Mouse (Mus musculus) MN1 (cell line): ENCODE measurements around the gene Itga9.

Source experiments
- DNase-seq: peaks from one replicate; pipeline ENCODE4 v3.0.0-alpha.2; 2016; ENCODE audit warnings: low spot score

Gene Itga9

GRCm38 (mm10) chr9:118730172-118730571 is 123.7 kb downstream of the Itga9 start:
- no peak for DNase-seq

- DNase-seq, result no peak
These were observed 124.4 kb downstream of the Itga9 start for GRCm38 (mm10) chr9:118730871-118731390.

- no peak for DNase-seq
These were observed 125.2 kb downstream of the Itga9 start for GRCm38 (mm10) chr9:118731650-118732049.

DNA sequence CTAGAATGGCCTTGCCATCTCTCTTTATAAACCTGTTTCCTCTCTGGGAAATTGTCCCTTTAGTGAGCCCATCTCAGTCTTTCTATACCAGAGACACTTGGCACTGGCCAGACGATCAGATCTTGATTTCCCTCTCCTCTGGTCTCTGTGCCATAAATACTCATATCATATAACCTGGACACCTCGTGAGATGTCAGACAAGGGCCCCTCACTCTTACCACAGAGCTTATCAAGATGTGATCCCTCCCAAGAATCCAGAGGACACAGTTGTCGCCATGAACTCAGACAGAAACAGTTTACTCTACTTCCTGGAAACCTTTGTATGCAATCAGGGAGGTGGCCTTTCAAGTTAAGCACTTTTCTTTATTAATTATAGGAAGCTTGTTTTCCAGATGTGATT is 127.1 kb downstream of the Itga9 start:
- DNase-seq, result no peak

GRCm38 (mm10) chr9:118737124-118737523 is 130.6 kb downstream of the Itga9 start:
- no peak for DNase-seq

- DNase-seq, result no peak
These were observed 131.2 kb downstream of the Itga9 start for GRCm38 (mm10) chr9:118737601-118738137.

- DNase-seq, result no peak
These were observed 131.8 kb downstream of the Itga9 start for GRCm38 (mm10) chr9:118738311-118738710.

DNA sequence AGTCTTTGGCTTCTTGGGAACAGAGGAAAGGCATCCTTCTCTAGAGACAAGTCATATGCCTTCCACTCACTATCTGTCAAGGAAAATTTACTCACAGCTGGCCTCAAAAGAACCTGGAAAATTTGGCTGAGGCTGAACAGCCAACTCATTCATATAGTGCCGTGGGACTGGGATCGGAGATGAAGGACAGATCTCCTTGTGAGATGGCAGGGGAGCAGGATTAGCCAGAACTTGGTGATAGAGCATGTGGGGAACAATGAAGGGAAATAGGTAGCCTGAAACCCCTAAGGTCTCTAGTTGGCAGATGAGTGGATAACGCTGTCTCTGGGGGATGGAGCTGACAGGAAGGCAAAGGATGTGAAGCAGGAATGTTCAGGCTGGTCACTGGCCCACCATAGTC is 132.6 kb downstream of the Itga9 start:
- DNase-seq, result no peak

DNA sequence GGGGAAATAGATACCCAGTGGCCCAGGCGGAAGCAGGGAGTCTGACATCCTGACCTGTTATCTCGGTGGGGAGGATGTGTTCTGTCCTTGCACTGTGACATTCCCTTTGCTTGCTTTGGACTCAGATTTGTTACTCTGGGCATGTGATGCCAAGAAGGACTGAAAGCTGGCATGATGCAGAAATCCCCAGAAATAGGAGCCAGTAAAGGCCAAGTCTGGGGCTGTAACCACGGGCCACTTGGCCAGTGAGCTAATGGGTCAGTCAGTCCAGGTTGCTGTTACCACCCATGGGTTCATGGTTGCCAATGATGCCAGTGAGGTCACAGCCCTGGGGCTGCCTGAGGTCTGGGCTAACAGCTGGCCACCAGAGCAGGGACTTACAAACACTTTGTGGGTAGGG is 133.2 kb downstream of the Itga9 start:
- no peak for DNase-seq

- no peak for DNase-seq
These were observed 134.8 kb downstream of the Itga9 start for GRCm38 (mm10) chr9:118741268-118741667.

DNA sequence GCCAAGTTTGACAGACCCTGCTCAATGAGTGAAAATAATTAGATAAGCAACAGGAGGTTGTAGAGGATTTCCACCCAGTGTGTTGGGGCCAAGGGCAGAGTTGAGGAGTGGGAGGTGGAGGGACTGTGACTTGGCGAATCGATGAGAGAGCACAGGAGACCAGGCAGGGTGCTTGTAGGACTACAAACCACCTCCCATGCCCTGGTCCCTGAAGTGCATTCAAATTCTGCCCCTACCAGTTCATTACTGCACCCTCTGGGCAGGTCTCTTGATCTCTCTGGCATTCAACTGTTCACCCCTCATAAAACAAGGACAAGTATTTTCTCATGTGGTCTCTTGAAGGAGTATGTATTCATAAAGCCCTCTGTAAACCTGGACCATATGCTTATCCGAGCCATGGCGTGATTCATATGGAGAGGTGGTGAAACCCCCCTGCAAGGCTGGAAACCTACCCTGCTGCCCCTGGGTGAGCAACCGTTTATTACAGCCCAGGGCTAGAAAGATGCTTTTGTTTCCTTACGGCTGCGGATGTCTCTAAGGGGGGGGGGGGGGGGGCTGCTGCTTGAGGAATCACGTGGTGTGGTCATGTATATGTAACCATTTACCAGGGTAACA is 143.0 kb downstream of the Itga9 start:
- no peak for DNase-seq

DNA sequence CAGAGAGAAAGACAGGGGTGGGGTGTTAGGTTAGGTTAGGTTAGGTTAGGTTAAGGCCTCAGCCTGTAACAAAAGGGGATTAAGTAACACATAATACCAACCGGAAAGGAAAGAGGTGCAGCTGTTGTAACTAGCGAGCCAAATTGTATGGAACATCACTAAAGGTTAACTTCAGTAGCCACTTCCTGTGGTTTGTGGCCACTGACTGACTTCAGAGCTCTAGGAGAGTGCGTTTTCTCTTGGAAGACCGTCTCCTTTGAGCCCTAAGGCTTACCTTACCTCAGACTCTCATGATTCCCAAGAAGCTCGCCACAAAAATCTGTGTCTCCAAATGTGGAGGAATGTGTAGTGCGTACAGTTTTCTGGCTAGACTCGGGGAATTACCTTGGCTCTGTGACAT is 144.3 kb downstream of the Itga9 start:
- DNase-seq, result no peak

DNA sequence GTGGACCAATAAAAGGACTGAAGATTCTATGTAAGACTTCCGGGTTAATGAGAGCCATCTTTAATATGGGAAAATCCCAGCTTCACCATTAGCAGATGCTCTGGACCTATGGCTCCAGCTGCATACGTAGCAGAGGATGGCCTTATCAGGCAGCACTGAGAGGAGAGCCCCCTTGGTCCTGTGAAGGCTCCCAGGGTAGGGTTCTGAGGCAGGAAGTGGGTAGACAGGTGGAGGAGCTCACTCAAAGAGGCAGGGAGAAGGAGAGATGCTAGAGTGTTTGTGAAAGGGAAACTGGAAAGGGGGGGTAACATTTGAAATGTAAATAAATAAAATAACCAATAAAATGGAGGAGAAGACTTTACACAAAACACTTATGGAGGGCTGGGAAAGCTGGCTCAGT is 145.9 kb downstream of the Itga9 start:
- no peak for DNase-seq

DNA sequence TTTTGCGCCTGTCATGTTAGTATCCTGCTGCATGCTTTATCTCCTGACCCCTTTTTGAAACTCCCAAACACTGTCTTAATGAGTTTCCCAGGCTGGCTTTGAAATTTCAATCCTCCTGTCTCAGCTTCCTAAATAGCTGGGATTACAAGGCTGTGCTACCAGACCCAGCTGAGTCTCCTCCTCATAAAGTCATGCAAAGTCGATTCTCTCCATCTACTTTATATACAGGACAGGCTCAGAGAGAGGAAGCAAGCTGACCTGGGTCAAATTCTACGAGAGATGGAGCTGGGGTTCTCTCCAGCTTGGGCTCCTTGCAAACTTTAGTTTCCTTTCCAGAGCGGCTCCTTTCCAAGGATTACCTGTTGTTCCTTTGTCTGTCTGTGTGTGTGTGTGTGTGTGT is 153.0 kb downstream of the Itga9 start:
- DNase-seq, result no peak

DNA sequence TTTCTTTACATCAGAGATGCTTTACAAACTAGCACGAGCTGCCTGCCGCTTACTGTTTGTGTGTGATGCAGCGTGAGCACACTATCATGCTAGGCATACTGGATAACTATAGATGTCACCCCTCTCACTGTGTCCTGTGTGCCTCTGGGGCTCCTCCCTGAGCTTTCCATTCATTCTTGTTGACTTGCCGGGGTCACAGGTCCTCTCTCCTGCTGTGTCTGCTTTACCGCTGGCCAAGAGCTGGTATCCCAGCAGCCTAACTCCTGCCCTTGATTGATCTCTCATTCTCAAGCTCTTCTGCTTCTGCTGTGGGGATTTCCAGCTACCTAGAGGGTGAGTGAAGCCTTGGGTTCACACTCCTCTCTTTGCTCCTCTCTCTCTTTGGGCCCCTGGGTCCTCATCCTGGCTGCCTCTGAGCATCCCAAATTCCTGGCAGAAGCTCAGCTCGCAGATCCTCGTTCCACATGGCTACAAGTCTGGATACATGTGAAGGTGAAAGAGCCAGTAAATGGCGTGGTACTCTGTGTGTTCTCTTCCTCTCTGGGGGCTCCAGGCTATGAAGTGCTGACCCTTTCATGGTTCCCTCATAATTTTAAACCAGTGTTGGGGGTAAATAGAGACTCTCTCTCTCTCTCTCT is 155.6 kb downstream of the Itga9 start:
- no peak for DNase-seq

DNA sequence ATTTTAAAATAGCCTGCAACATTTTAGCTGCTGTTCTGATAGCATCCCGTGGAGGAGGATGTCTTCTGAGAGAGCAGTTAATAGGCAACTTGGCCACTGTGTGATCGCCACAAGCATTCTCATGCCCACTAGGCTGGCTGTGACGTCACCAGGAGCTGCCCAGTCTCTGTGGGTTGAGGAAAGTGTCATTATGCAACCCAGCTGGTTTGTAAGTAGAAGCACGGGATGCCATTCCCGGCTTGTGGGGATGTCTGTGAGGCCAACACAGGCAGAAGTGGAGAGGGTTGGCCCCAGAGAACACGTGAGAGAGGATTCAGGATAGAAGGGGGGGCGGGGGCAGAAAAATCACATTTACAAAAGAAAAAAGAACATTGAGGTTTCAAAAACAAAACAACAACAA is 156.3 kb downstream of the Itga9 start:
- no peak for DNase-seq

- DNase-seq, result no peak
These were observed 156.7 kb downstream of the Itga9 start for GRCm38 (mm10) chr9:118763203-118763602.

GRCm38 (mm10) chr9:118763646-118764045 is 157.2 kb downstream of the Itga9 start:
- no peak for DNase-seq

DNA sequence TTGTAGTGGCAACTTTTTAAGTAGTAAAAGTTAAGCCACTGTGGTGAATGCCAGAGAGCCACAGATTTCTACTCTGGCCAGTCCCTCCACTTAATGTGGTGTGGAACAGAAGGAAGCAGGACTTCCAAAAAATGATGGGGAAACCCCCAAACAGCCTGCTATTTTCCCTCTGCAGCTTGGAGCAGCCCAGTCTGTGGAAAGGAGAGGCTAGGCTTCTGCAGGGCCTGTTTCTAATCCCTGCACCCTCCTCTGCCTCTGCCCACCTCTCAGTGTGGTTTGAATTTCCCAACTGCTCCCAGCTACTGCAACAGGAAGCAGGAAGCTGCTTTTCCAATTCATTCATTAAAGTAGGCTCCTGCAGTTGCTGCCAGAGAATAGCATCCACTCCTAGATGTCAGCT is 158.6 kb downstream of the Itga9 start:
- DNase-seq, result no peak

- DNase-seq, result no peak
These were observed 160.5 kb downstream of the Itga9 start for GRCm38 (mm10) chr9:118767008-118767407.

GRCm38 (mm10) chr9:118768596-118768995 is 162.1 kb downstream of the Itga9 start:
- no peak for DNase-seq

GRCm38 (mm10) chr9:118770366-118770765 is 163.9 kb downstream of the Itga9 start:
- no peak for DNase-seq

DNA sequence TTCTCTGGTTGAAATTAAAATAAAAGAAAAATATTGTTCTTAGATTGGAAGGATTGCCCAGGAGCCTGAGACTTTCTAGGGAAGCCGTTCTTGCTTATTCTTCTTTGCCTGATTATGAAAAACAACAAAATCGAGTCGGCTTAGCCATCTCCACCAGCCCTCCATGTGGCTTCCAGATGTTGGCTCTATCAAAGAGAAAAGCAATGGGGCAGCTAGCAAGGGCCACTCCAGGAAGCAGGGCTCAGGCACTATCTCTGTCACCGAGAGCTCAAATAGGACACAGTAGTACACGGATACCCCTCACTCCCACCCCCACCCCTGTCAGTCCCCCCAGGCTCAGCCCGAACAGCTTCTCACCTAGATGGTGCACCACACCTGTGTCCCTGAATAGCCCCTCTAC is 168.2 kb downstream of the Itga9 start:
- no peak for DNase-seq
